Mouse (Mus musculus): ENCODE measurements at regions not wholly inside any gene's neighbourhood (a gene's known extent, or its start where the extent isn't known, plus 50 kb on each side); places are given as distances from the start of the nearest gene placed in this dataset.

- Histone ChIP-seq H3K27ac (ENCODE audit: insufficient read depth, low read depth, low read length) (no peak overlapping the region; the same call in 1 of the 2 replicates), H3K27me3 (ENCODE audit: control insufficient read depth, insufficient read depth, low read length) (no peaks in the 10 kb centered on the region)
- 53% methylated on average over 5 of the region's 5 CpGs for WGBS
Measured at GRCm38 (mm10) chr10:95725910-95726309, 52.7 kb upstream of the Anapc15-ps start.

DNA sequence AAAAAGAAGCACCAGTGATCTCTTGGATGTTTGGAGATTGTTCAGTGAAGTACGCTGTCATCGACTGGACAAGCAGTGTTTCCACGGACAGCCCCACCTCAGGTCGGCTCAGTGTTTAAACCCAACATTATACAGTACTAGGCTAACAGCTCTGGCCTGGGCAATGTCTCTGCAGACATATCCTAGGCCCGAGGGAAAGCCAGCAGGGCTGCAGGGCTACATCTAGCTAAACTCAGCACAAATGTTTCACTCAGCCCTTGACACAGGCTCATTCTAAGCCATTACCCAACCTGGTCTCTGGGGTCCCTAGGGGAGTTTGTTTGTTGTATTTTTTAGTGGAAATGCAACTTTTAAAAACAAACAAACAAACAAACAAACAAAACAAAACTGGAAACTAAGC, 52.1 kb upstream of the Anapc15-ps start:
- no peak overlapping the region for H3K27ac ChIP-seq (ENCODE audit: insufficient read depth, low read depth, low read length)
- no peaks in the 10 kb centered on the region for H3K36me3 ChIP-seq (ENCODE audit: control insufficient read depth, insufficient read depth, low read length)
- H3K4me1 ChIP-seq (ENCODE audit: control insufficient read depth, insufficient read depth, insufficient read length, low read length), result peaks cover 5% of the 10 kb centered on the region; the same call in 1 of the 2 replicates
- no peak overlapping the region for H3K4me3 ChIP-seq (ENCODE audit: low read depth, low read length)
- 81% methylated on average over 5 of the region's 5 CpGs for WGBS
- TF ChIP-seq CTCF (IDR thresholded peaks at IDR 0.05; ENCODE audit: extremely low read depth, insufficient read length, insufficient replicate concordance, low read depth, low read length), result no peak
- no peak for TF ChIP-seq POLR2A (IDR thresholded peaks at IDR 0.05; ENCODE audit: low read depth, low read length)
- no peaks in the 10 kb centered on the region for H3K27me3 ChIP-seq (ENCODE audit: control insufficient read depth, insufficient read depth, low read length)

More at GRCm38 (mm10) chr10:95725910-95726309, 52.7 kb upstream of the Anapc15-ps start:
- no peak overlapping the region for H3K4me3 ChIP-seq (ENCODE audit: low read depth, low read length)
- no peaks in the 10 kb centered on the region for H3K36me3 ChIP-seq (ENCODE audit: control insufficient read depth, insufficient read depth, low read length)
- H3K4me1 ChIP-seq (ENCODE audit: control insufficient read depth, insufficient read depth, insufficient read length, low read length), result peaks cover 4% of the 10 kb centered on the region; the same call in 1 of the 2 replicates
- TF ChIP-seq CTCF (IDR thresholded peaks at IDR 0.05; ENCODE audit: extremely low read depth, insufficient read length, insufficient replicate concordance, low read depth, low read length), result no peak
- no peak for TF ChIP-seq POLR2A (IDR thresholded peaks at IDR 0.05; ENCODE audit: low read depth, low read length)

Measured in small intestine, adult 2 months (tissue).